Mouse (Mus musculus): ENCODE data around the gene Zfp503. TPM values are rescaled to one million over a fixed set of nuclear protein-coding genes. Genes with fewer than 3 reads are reported as not detected.

The Zfp503 gene
- polyA plus RNA-seq, 1 experiment, result 1.0 TPM

DNA sequence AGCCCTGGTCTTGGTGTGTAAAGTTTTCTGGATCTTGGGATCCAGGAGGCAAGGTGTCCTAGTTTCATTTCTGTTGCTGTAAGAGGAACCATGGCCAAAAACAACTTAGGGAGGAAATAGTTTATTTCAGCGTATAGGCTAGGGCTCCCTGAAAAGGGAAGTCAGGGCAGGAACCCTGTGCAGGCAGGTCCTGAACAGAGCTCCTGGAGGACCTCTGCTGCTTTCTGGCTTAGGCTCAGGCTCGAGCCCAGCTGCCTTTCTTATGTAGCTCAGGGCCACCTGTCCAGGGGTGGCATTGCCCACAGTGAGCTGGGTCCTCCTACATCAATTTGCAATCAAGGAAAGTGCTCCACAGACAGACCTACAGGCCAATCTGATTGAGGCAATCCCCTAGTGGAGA lies 47.8 kb downstream of the Zfp503 start:
- Histone ChIP-seq H3K4me1 (ENCODE audit: control insufficient read depth, insufficient read depth, low read length) (peaks cover 8% of the 10 kb centered on the region), H3K4me3 (ENCODE audit: insufficient read depth, low read length) (no peak overlapping the region), H3K27ac (ENCODE audit: insufficient read depth, low read depth, low read length) (peak overlapping the region; percentile 33; the same call in 1 of the 2 replicates)
- no peak for TF ChIP-seq POLR2A (IDR thresholded peaks at IDR 0.05; ENCODE audit: borderline replicate concordance, low read depth, low read length)
- TF ChIP-seq CTCF (IDR thresholded peaks at IDR 0.05; ENCODE audit: low read depth, low read length), result no peak

DNA sequence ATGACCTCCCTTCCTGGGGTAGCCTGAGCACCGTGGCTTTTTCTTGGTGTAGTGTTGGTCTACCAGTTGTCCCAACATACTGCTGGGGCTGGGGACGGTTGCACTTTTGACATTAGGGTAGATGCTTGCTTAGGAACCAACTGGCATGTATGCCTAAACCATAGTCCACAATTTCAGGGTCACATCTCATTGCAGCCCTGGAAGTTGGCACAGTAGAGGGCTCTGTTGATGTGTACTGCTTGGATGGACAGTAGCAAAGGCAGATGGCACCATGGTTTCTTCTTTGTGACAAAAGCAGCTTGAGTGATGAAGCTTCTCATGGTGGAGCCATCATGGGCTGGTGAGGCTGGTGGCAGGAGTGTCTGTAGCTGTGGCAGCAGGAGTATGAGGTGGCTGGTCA lies 52.3 kb downstream of the Zfp503 start:
- H3K4me3 ChIP-seq (ENCODE audit: insufficient read depth, low read length), result no peak overlapping the region
- peaks cover 8% of the 10 kb centered on the region for H3K4me1 ChIP-seq (ENCODE audit: control insufficient read depth, insufficient read depth, low read length)
- H3K27ac ChIP-seq (ENCODE audit: insufficient read depth, low read depth, low read length), result no peak overlapping the region
- TF ChIP-seq POLR2A (IDR thresholded peaks at IDR 0.05; ENCODE audit: borderline replicate concordance, low read depth, low read length) (no peak), CTCF (IDR thresholded peaks at IDR 0.05; ENCODE audit: low read depth, low read length) (no peak)

DNA sequence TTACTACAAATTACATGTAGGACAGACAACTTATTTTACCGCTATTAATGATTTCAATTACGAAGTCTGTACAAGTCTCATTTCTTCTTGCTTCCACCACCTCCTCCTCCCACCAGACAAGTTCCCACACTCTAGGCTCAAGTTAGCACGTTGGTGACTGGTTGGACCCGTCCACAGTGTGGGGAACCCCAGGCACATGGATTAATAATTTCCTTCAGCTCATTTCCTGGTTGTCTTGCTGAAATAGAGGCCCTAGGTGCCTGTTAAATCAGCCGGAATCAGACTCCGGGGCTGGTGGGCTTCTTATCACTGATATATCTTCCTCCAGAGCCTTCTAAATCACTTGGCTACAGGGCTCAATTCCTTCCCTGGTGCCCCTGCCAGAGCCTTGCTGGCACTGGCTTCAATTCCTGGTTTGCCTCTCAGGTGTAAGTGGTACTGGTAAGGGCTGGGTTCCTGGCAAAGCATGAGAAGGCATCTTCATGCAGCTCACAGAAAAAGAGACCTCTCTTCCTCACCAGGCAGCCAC lies 53.2 kb downstream of the Zfp503 start:
- no peak overlapping the region for H3K4me3 ChIP-seq (ENCODE audit: insufficient read depth, low read length)
- TF ChIP-seq POLR2A (IDR thresholded peaks at IDR 0.05; ENCODE audit: borderline replicate concordance, low read depth, low read length) (no peak), CTCF (IDR thresholded peaks at IDR 0.05; ENCODE audit: low read depth, low read length) (no peak)
- no peak overlapping the region for H3K27ac ChIP-seq (ENCODE audit: insufficient read depth, low read depth, low read length)
- H3K4me1 ChIP-seq (ENCODE audit: control insufficient read depth, insufficient read depth, low read length), result peaks cover under 1% of the 10 kb centered on the region

Other genes with a start within 250 kb of the Zfp503 start
- 19.6 and 22.9 TPM in 2 replicates for gene Samd8, start 239.1 kb downstream of the Zfp503 start, polyA plus RNA-seq (2012; ENCODE audit: insufficient read depth, insufficient read length, missing spikeins)
- 0.79 TPM in 1 of 2 replicates, not detected in the other for gene Dusp13, start 238.4 kb downstream of the Zfp503 start, polyA plus RNA-seq (2012; ENCODE audit: insufficient read depth, insufficient read length, missing spikeins)
- 211 and 222 TPM in 2 replicates for gene Vdac2, start 164.4 kb downstream of the Zfp503 start, polyA plus RNA-seq (2012; ENCODE audit: insufficient read depth, insufficient read length, missing spikeins)
- 15.5 and 23.1 TPM in 2 replicates for gene Comtd1, start 140.6 kb downstream of the Zfp503 start, polyA plus RNA-seq (2012; ENCODE audit: insufficient read depth, insufficient read length, missing spikeins)
- gene Lrmda, start 30.1 kb upstream of the Zfp503 start, polyA plus RNA-seq (2012; ENCODE audit: insufficient read depth, insufficient read length, missing spikeins), result 18.3 and 20.1 TPM in 2 replicates